Mouse (Mus musculus) gastrocnemius, adult 2 months (tissue): ENCODE results near the gene Fstl1. TPM values are rescaled to one million over a fixed set of nuclear protein-coding genes. Genes with fewer than 3 reads are reported as not detected.

Experiments used
- DNase-seq: peaks from one replicate; pipeline ENCODE4 v3.0.0; 2022
- H3K27ac ChIP-seq: fragments of 200-600 bp; 2 replicates; pipeline ENCODE4 v1.8.1; 2022; ENCODE audit warnings: mild to moderate bottlenecking
- H3K4me3 ChIP-seq: fragments of 200-600 bp; 2 replicates; pipeline ENCODE4 v1.8.1; 2022; ENCODE audit warnings: mild to moderate bottlenecking, moderate library complexity
- CTCF ChIP-seq: fragments of 200-600 bp; IDR thresholded peaks from 2 replicates; pipeline ENCODE4 v1.8.1; 2022; ENCODE audit warnings: antibody characterized with exemption, mild to moderate bottlenecking, moderate library complexity
- intact Hi-C: fragments of 180-260 bp; cut with DNase I; formaldehyde crosslinking; loops from one replicate; pipeline ENCODE4 v1.15.1; 2025
- total RNA-seq, 2 experiments: library from RNA; stranded (reverse); gene quantifications; 2 replicates each; pipeline ENCODE4 v1.2.3; 2021

The Fstl1 gene
- total RNA-seq, 2 experiments from 2014 or later = 30.2 to 54.1 TPM

DNA sequence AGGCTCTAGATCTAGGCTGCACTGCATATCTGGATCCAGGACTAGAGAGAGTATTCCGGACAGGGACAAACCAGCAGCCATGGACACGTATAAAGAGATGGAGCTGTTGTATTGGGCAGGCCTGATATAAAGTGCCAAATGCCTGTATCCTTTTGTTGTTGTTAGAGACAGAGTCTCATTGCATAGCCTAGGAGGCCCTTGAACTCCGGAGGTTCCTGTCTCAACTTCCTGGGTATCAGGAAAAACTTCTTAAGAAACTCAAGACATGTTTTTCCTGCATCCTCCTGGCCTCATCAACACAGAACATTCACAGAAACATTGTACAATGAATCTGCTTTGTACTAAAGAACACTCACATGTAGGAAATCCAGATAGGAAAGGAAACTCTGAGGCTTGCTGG, 70.4 kb downstream of the Fstl1 start:
- intact Hi-C loops = no loop called here
- no peak for DNase-seq
- TF ChIP-seq CTCF = no peak
- Histone ChIP-seq H3K4me3 (no peak overlapping the region), H3K27ac (no peak overlapping the region)

- no peak for TF ChIP-seq CTCF
- Histone ChIP-seq H3K4me3 (no peak overlapping the region), H3K27ac (peak overlapping the region; percentile 65)
- DNase-seq = no peak
- intact Hi-C loops = no loop called here
Observed at GRCm38 (mm10) chr16:37851366-37851765, 74.7 kb downstream of the Fstl1 start.

GRCm38 (mm10) chr16:37853279-37853678, 76.6 kb downstream of the Fstl1 start:
- no peak overlapping the region for H3K27ac ChIP-seq
- no peak for DNase-seq
- intact Hi-C loops = no loop called here
- no peak overlapping the region for H3K4me3 ChIP-seq
- TF ChIP-seq CTCF = no peak

DNA sequence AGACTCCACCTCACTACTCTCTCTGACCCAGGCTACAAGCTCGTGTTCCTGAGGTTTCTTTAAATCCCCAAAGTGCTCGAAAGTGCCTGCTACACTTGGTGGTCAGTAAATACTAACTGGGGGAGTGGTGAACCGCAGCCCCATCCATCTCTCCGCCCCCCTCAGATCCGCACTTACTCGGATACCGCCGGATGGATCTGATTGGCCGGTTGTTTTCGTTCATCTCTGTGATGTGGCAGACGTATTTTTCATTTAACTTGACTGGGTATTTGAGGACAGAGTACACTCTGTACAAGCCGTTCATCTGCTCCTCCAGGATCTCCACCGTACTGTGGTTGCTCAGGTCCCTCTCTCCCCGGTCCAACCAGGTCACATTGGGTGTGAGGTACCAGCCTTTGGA, 77.4 kb downstream of the Fstl1 start:
- Histone ChIP-seq H3K27ac (no peak overlapping the region), H3K4me3 (no peak overlapping the region)
- TF ChIP-seq CTCF = no peak
- intact Hi-C loops = no loop called here
- DNase-seq = no peak

DNA sequence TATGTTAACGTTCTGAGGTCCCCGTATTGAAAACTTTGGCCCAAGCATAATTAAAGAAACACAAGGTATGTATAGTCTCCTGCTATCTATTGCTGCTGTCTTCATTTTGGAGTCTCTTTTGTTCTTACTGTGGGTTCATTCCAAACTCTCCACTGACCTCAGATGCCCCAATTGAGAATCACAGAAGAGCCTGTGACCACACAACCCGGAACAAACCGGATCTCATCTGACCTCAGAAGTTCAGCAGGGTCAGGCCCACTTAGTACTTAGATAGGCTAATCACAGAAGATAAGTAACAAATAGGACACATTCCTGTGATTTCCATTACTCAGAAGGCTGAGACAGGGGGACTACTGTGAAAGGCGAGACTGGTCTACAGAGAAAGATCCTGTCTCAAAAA, 77.9 kb downstream of the Fstl1 start:
- Histone ChIP-seq H3K27ac (no peak overlapping the region), H3K4me3 (no peak overlapping the region)
- TF ChIP-seq CTCF = no peak
- no peak for DNase-seq
- intact Hi-C loops = no loop called here

GRCm38 (mm10) chr16:37855583-37855982, 78.9 kb downstream of the Fstl1 start:
- intact Hi-C loops = no loop called here
- no peak for DNase-seq
- Histone ChIP-seq H3K27ac (no peak overlapping the region; the same call in 1 of the 2 replicates), H3K4me3 (no peak overlapping the region)
- no peak for TF ChIP-seq CTCF

- no peak for DNase-seq
- intact Hi-C loops = no loop called here
- no peak overlapping the region; the same call in 1 of the 2 replicates for H3K27ac ChIP-seq
- TF ChIP-seq CTCF = no peak
- H3K4me3 ChIP-seq = no peak overlapping the region
Observed at GRCm38 (mm10) chr16:37856327-37856726, 79.7 kb downstream of the Fstl1 start.

DNA sequence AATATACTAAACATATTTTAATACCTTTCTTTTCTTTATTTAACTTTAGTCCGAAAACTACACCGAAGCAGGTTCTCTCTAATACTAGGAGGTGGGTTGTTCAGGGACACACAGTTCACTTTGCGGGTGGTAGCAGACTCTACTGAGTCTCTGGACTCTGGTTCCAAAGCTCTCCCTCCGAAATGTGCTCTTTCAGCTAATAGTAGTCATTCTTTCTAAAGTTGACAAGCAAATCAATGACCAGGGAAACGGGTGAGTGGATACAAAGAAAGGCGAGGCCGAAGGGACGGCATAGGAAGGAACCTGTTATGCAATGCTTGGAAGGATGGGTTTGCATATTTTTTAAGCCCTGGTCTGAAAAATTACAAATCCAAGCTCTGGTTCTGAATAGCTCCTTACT, 80.8 kb downstream of the Fstl1 start:
- no peak overlapping the region for H3K4me3 ChIP-seq
- intact Hi-C loops = no loop called here
- TF ChIP-seq CTCF = no peak
- DNase-seq = no peak
- no peak overlapping the region for H3K27ac ChIP-seq

DNA sequence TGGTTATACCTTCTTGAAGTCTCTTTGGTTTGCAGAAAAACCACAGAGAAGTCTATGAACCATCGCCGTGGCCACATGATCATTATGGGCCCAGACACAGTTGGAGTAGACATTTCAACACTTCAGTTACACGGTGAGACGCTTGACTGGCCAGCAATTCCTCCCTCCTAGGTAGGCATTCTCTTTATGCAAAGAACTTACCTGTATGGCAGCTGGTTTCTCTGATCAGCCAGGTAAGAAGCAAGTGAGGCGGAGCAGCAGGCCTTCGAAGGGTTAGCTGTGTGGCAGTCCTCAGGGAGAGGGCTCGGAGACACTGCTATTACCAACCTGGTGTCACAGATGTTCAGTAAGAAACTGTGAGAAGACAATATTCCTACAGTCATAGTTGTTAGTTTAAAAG, 83.5 kb downstream of the Fstl1 start:
- TF ChIP-seq CTCF = no peak
- no peak overlapping the region for H3K4me3 ChIP-seq
- no peak for DNase-seq
- no peak overlapping the region for H3K27ac ChIP-seq
- intact Hi-C loops = no loop called here

DNA sequence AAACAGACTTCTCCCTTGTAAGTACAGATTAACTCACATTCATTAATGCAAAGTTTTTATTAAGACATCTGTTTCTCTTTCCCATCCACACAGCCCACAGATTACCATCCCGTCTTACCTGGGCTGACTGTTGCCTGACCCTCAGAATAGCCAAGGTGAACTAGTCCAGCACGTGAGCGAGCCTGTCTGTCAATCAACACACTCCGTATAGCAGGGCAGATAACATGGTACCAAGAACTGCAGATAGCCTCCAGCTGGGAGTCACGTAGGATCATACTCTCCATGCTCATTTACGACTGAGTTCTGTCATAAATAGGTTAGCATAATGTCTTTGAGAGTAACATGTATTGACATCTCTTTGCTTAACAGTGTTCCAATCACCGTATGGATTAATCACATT, 84.4 kb downstream of the Fstl1 start, which contains the start of gene Gm36028:
Gm36028 (minus strand) TSS at position 118 of the 400 bp plus-strand sequence.
- no peak within 1 kb of the TSS for H3K27ac ChIP-seq
- DNase-seq = no peak
- no peak for TF ChIP-seq CTCF
- intact Hi-C loops = no loop called here
- H3K4me3 ChIP-seq = no peak within 1 kb of the TSS

DNA sequence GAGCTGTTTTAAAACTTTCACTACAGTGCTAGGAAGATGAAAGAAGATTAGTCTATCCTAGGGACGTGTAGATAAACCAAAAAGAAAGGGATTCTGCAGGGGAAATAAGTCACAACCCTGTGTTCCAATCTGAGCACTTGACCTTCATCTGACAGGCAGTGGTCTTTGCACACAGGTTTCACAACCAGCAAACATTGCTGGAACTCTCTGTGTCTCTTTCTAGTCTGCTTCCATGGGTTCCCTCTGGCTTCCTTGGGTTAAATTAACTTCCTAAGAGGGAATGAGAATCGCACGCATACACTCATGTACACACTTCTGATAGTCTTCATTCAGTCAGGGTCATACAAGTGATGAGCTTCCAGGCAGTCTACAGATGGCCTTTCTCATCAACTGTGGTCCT, 87.2 kb downstream of the Fstl1 start:
- no peak overlapping the region for H3K27ac ChIP-seq
- TF ChIP-seq CTCF = no peak
- no peak overlapping the region for H3K4me3 ChIP-seq
- intact Hi-C loops = no loop called here
- no peak for DNase-seq

DNA sequence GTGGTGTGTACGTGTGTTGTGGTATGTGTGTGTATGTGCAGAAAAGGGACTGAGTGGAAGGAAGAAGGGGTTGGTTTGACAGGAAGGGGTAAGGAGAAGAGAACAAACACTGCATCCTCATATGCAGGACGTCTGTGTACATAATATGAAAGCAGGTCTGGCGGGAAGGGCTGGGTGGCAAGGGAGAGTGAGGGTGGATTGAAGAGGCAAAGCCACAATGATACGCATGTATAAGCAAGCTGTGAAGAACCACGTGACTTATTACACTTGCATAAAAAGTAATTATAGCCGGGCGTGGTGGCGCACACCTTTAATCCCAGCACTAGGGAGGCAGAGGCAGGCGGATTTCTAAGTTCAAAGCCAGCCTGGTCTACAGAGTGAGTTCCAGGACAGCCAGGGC, 89.2 kb downstream of the Fstl1 start:
- TF ChIP-seq CTCF = no peak
- no peak overlapping the region for H3K27ac ChIP-seq
- intact Hi-C loops = loop anchor here (5.0 kb wide), 2 partner anchors 49 to 221 kb away; partner anchors contain the start of gene Gsk3b
- DNase-seq = no peak
- no peak overlapping the region for H3K4me3 ChIP-seq

GRCm38 (mm10) chr16:37867791-37868505, 91.3 kb downstream of the Fstl1 start, which contains the start of gene Lrrc58:
Gene Lrrc58, plus strand, starts transcription at chr16:37868389.
- DNase-seq = peak; percentile 94
- TF ChIP-seq CTCF = no peak
- intact Hi-C loops = loop anchor here (5.0 kb wide), 2 partner anchors 51 to 219 kb away; partner anchors contain the start of gene Gsk3b
- peak within 1 kb of the TSS; percentile 93 for H3K4me3 ChIP-seq
- H3K27ac ChIP-seq = peak within 1 kb of the TSS; percentile 100
